Mouse (Mus musculus) heart, postnatal 0 days (tissue): ENCODE measurements around the gene Daam1. TPM values are rescaled to one million over a fixed set of nuclear protein-coding genes. Genes with fewer than 3 reads are reported as not detected.

Experiments used
- ATAC-seq: fragments of 200-750 bp; cut with Nextera tagmentation; 2 replicates; pipeline ENCODE4 v1.8.0; 2017; ENCODE audit warnings: low read depth, moderate number of reproducible peaks, moderate library complexity; ENCODE audit not compliant: insufficient read depth
- DNase-seq: peaks from one replicate; pipeline ENCODE4 v3.0.0-alpha.2; 2016; ENCODE audit warnings: low spot score
- H3K27ac ChIP-seq: fragments of 300-500 bp; sonication (generic); 2 replicates; pipeline ENCODE4 v1.5.1; 2014; ENCODE audit warnings: low read depth, mild to moderate bottlenecking
- H3K27me3 ChIP-seq: fragments of 300-500 bp; sonication (generic); 2 replicates; pipeline ENCODE4 v1.6.1; 2014; ENCODE audit warnings: low read length, mixed read lengths; ENCODE audit not compliant: control insufficient read depth, insufficient read depth
- H3K36me3 ChIP-seq: fragments of 300-500 bp; sonication (generic); replicated peaks from 2 replicates; pipeline ENCODE4 v1.6.1; 2014; ENCODE audit warnings: low read length, mixed read lengths; ENCODE audit not compliant: control insufficient read depth, insufficient read depth
- H3K4me1 ChIP-seq: fragments of 300-500 bp; sonication (generic); 2 replicates; pipeline ENCODE4 v1.6.1; 2014; ENCODE audit warnings: antibody characterized with exemption; ENCODE audit not compliant: control insufficient read depth, insufficient read depth
- H3K4me2 ChIP-seq: fragments of 300-500 bp; sonication (generic); 2 replicates; pipeline ENCODE4 v1.6.1; 2014; ENCODE audit warnings: low read depth, mild to moderate bottlenecking, low read length, moderate library complexity
- H3K4me3 ChIP-seq: fragments of 300-500 bp; sonication (generic); 2 replicates; pipeline ENCODE4 v1.5.1; 2014; ENCODE audit warnings: low read depth, low read length
- H3K9ac ChIP-seq: fragments of 300-500 bp; sonication (generic); replicated peaks from 2 replicates; pipeline ENCODE4 v1.6.1; 2014; ENCODE audit warnings: low read depth, low read length, mixed read lengths
- H3K9me3 ChIP-seq: fragments of 300-500 bp; sonication (generic); replicated peaks from 2 replicates; pipeline ENCODE4 v1.6.1; 2016; ENCODE audit warnings: low read length; ENCODE audit not compliant: control insufficient read depth
- CTCF ChIP-seq: IDR thresholded peaks from 2 replicates; pipeline ENCODE4 v1.5.1; 2016; ENCODE audit warnings: antibody characterized with exemption, control low read depth, low read depth
- EP300 ChIP-seq: IDR thresholded peaks from 2 replicates; pipeline ENCODE4 v1.6.1; 2016; ENCODE audit warnings: antibody characterized with exemption, low read depth
- WGBS: fragments of 180-500 bp; shearing (Covaris S2); extraction: QIAGEN DNeasy Blood & Tissue Kit; methylation state at CpG from one replicate; pipeline ENCODE4 v1.1.7; 2014; 5-methylcytosine and 5-hydroxymethylcytosine counted together
- polyA plus RNA-seq: library from polyadenylated mRNA; unstranded; fragments of >200 nt; fragmentation: Nextera tagmentation; extraction: Ambion mirVana; gene quantifications from 2 replicates; pipeline ENCODE4 v1.2.1, GENCODE M21; 2015
- total RNA-seq: library from RNA; depleted of rRNA; stranded (reverse); fragments of >200 nt; gene quantifications from 2 replicates; pipeline ENCODE4 v1.2.3, GENCODE M21; 2014; ENCODE audit warnings: low replicate concordance

Daam1 gene
- total and polyA plus RNA-seq, 2 experiments from 2014 or later: 12.8 to 33.8 TPM

DNA sequence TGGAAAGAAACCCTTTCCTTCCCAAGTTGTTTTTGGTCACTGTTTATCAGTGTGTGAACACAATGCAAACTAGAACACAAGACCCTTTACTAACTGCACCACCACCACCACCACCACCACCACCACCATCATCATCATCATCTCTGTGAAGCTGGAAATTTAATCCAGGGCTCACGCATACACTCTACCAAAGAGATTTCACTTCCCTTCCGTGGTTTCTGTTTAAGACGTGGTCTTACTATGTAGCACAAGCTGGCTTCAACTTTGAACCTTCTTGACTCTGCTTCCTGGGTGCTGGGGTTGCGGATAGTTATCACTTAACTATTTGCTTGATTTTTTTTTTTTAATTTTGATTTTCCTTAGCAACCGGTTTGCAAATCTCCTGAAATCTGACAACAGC is 9.6 kb upstream of the Daam1 start:
- no peak for ATAC-seq
- Histone ChIP-seq H3K4me2 (no peak overlapping the region), H3K27me3 (no peaks in the 10 kb centered on the region), H3K36me3 (no peaks in the 10 kb centered on the region), H3K4me3 (no peak overlapping the region), H3K9me3 (no peaks in the 10 kb centered on the region), H3K27ac (no peak overlapping the region), H3K9ac (no peak overlapping the region), H3K4me1 (no peaks in the 10 kb centered on the region)
- no peak for TF ChIP-seq EP300
- no peak for TF ChIP-seq CTCF
- DNase-seq: no peak
- 82% methylated on average over 5 of the region's 5 CpGs for WGBS

DNA sequence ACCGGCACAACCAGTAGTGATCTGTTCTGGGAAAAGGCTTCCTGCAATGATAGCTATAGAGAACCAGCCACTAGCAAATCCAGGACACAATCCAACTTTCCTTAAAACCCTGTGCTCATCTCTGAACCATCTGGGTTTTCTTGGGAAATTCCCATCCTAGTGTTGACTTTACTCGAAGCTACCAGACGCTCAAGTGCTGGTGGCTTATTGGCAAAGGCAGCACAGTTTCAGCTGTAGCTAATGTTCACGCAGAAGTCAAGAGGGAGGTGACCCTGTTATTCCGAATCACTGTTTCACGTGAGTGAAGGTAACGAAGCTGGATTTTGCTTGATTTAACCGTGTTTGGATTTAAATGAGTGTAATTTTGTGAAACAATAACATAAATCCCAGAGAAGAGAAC is 9.1 kb upstream of the Daam1 start:
- Histone ChIP-seq H3K9me3 (no peaks in the 10 kb centered on the region), H3K27me3 (no peaks in the 10 kb centered on the region), H3K9ac (no peak overlapping the region), H3K27ac (no peak overlapping the region), H3K4me2 (no peak overlapping the region), H3K4me3 (no peak overlapping the region), H3K36me3 (no peaks in the 10 kb centered on the region), H3K4me1 (no peaks in the 10 kb centered on the region)
- no peak for TF ChIP-seq CTCF
- ATAC-seq (no peak), DNase-seq (no peak)
- 66% methylated on average over 8 of the region's 8 CpGs for WGBS

DNA sequence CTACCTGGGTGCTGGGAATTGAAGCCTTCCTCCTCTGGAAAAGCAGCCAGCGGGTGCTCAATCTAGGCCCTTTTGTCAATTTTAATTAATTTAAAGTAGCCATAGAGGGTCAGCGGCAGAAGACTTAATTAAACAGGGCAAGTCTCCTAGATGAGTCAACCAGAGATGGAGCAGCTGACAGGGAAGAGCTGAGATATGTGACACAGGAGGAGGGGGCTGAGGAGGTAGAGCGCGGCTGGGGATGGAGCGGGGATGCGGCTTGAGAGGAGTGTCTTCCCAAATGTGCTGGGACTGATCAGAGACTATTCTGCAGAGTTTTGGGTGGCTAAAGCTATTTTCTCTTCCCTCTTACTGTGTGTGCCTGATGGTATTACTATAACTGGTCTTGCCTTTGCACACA is 6.0 kb upstream of the Daam1 start:
- H3K27ac ChIP-seq: no peak overlapping the region
- no peaks in the 10 kb centered on the region for H3K27me3 ChIP-seq
- no peak overlapping the region for H3K9ac ChIP-seq
- no peak for TF ChIP-seq EP300
- no peak for TF ChIP-seq CTCF
- no peaks in the 10 kb centered on the region for H3K4me1 ChIP-seq
- 88% methylated on average over 6 of the region's 6 CpGs for WGBS
- no peaks in the 10 kb centered on the region for H3K36me3 ChIP-seq
- H3K9me3 ChIP-seq: no peaks in the 10 kb centered on the region
- ATAC-seq (no peak), DNase-seq (no peak)
- H3K4me2 ChIP-seq: no peak overlapping the region
- no peak overlapping the region for H3K4me3 ChIP-seq

DNA sequence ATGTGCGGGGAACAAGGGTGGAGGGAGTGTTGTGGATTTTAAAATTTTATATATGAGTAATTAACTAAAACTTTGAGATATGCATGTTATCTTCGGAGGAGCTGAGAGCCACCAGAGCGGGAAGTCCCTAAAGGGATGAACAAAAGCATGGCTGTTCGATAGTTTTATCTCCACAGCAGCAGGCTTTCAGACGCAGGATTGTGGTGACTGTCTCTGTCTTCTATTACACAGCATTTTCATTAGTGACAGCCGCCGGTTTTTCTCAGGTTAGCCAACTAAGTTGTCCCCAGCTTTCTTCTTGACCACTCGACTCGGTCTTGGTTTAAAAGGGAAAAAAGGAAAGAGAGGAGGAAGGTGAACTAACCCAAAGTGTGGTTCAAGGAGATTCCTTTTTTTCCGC is 739 bp upstream of the Daam1 start:
- H3K27ac ChIP-seq: peak overlapping the region; percentile 76
- ATAC-seq: no peak
- H3K36me3 ChIP-seq: no peaks in the 10 kb centered on the region
- H3K4me3 ChIP-seq: peak overlapping the region; percentile 96
- peak overlapping the region; percentile 73 for H3K9ac ChIP-seq
- no peak for DNase-seq
- H3K4me1 ChIP-seq: peaks cover 21% of the 10 kb centered on the region
- TF ChIP-seq CTCF: no peak
- TF ChIP-seq EP300: no peak
- peak overlapping the region; percentile 76 for H3K4me2 ChIP-seq
- 7% methylated on average over 10 of the region's 10 CpGs for WGBS
- H3K9me3 ChIP-seq: no peaks in the 10 kb centered on the region
- no peaks in the 10 kb centered on the region for H3K27me3 ChIP-seq

DNA sequence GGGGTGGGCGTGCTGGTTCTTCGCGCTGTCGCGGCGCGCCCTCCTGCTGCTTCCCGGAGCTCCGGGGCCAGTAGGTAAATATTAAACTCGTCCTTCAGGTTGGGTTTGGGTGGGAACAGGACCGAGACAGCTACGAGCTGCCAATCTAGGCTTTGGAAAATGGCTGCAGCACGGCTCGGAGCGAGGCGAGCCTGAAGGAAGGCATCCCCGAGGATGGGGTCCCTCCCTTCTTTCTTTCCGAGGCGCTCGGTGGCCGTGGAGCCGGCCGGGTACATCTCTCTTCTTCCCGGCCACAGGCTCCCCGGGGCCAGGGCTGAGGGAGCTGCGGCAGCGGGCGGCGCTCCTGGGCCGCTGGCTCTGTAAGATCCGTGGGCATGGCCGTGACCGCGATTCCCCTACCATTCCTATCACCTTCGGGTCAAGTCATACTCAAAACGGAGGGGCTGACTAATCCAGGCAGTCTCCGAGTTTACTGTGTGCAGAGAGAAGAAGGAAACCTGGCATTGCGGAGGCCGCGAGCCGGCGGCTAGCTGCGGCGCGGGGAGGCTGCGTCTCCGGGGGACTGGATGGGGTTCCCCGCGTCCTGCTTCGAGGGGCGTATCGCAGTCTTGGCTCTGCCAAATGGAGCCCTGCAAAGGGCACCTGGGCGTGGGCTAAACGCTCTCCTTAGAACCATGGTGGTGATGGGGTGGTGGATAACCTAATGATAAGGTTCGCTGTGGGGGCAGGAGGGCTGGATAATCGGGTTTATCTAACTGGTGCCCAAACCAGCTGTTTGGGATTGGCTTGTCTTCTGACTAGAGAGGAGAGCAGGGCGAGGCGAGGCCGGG is 595 bp downstream of the Daam1 start:
- TF ChIP-seq EP300 (no peak), CTCF (no peak)
- under 1% methylated on average over 55 of the region's 59 CpGs for WGBS
- Histone ChIP-seq H3K4me3 (peak overlapping the region; percentile 96), H3K27me3 (no peaks in the 10 kb centered on the region), H3K4me1 (peaks cover 34% of the 10 kb centered on the region), H3K9me3 (no peaks in the 10 kb centered on the region), H3K4me2 (peak overlapping the region; percentile 90), H3K9ac (peak overlapping the region; percentile 93), H3K36me3 (no peaks in the 10 kb centered on the region), H3K27ac (peak overlapping the region; percentile 97)
- DNase-seq: no peak
- ATAC-seq: peak; percentile 33

DNA sequence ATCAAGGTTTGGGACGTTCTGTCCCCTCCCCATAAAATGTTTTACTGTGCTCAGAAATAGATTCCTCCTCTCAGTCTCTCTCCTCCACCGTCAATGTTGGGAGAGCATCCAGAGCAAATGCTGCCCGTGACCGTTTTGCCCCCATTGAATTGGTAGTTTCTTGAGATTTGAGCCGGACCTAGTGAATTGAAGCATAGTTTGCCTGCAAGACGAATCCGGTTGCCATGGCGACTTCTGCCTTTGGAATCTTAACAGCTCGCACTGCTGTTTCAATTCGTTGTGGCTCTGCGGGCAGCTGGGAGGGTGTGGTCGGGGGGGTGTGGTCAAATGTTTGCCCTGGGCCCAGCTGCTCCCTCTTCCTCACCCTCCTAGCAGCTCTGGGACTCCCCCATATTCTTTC is 1.3 kb downstream of the Daam1 start:
- H3K36me3 ChIP-seq: no peaks in the 10 kb centered on the region
- H3K27ac ChIP-seq: peak overlapping the region; percentile 97
- H3K9me3 ChIP-seq: no peaks in the 10 kb centered on the region
- H3K4me2 ChIP-seq: peak overlapping the region; percentile 90
- peak overlapping the region; percentile 96 for H3K4me3 ChIP-seq
- no peak for ATAC-seq
- H3K9ac ChIP-seq: peak overlapping the region; percentile 93
- peaks cover 41% of the 10 kb centered on the region for H3K4me1 ChIP-seq
- under 1% methylated on average over 12 of the region's 12 CpGs for WGBS
- TF ChIP-seq CTCF (no peak), EP300 (no peak)
- DNase-seq: peak; percentile 68
- H3K27me3 ChIP-seq: no peaks in the 10 kb centered on the region
